9 mouse cellular contexts compared by ENCODE assay signal in the genomic region with DNA sequence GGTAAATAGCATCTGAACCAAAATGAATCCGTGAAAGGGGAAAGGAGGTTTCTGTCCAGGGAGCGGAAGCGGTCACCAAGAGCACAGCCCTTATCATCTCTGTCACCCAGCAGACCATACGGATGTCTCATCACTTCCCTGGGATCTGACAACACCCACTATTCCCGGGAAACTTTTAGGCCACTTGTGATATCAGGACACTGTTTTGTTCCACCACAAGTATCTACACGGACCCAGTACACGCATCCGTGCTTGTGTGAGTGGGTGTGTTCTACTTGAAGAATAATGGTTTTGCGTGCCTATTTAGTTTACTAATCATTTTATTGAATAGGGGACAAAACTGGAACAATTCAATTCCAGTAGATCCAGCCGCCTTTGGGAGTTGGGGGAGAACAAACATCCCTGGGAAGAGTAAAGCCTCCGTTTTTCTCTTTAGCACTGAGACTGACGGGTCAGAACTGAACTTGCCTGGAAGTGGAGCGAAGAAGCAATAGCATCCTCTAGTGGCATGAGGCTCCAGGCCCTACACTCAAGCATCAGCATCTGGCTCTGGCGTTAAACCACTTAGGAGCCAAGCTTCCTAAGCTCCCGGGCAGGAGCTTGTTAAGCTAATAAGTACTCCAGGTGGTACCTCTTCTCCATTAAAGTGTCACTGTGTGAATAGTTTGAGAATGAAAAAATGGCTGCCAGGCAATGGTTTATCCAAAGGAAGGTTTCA. TPM values are rescaled to one million over a fixed set of nuclear protein-coding genes. Genes with fewer than 3 reads are reported as not detected.
DNase-seq lines count a peak whose midpoint lies in the region; ATAC-seq and TF ChIP-seq lines count a peak whose summit lies in the region.
"Had no signal": no experiment of that assay in that cellular context is flagged by ENCODE, and none has a peak within 500 bp of the region (broad histone marks: within the 10 kb centered on the region; RNA-seq: fewer than 3 reads in every experiment).

No protein-coding gene starts in this region.

- H3K9ac ChIP-seq in forebrain, embryonic 12.5 days, result no peak overlapping the region

- H3K4me2 ChIP-seq in forebrain, embryonic 12.5 days, result no peak overlapping the region

- no peak for TF ChIP-seq POLR2A in testis, adult 2 months (IDR thresholded peaks at IDR 0.05; ENCODE audit: control insufficient read depth, low read depth, low read length)

- H3K9me3 ChIP-seq in forebrain, embryonic 12.5 days, result no peaks in the 10 kb centered on the region

- no peaks in the 10 kb centered on the region for H3K4me1 ChIP-seq in forebrain, embryonic 12.5 days
- no peaks in the 10 kb centered on the region for H3K4me1 ChIP-seq in testis, adult 2 months (ENCODE audit: control insufficient read depth, insufficient read depth, low read length)

- no peaks in the 10 kb centered on the region for H3K27me3 ChIP-seq in forebrain, embryonic 12.5 days
- no peaks in the 10 kb centered on the region for H3K27me3 ChIP-seq in testis, adult 2 months (ENCODE audit: control insufficient read depth, insufficient read depth, low read length)

- no peak overlapping the region for H3K4me3 ChIP-seq in forebrain, embryonic 12.5 days (replicated peaks)
- H3K4me3 ChIP-seq in testis, adult 2 months (ENCODE audit: control insufficient read depth, low read depth, low read length), result no peak overlapping the region
- H3K4me3 ChIP-seq: erythroblast, embryonic 14.5 days had no signal

- peak; percentile 85 for DNase-seq in ES-CJ7 (ENCODE audit: low read depth, low spot score)
- DNase-seq in adrenal gland, postnatal 10 days, result peak; percentile 15
- peak; percentile 4 for DNase-seq in heart, postnatal 25 days (ENCODE audit: low spot score)
- DNase-seq in layer of hippocampus, adult 9-10 months (ENCODE audit: low spot score), result peak; percentile 53
- peak; percentile 49 for DNase-seq in lung, postnatal 36 days
- no peak for DNase-seq in adipocyte (ENCODE audit: low spot score)

- H3K27ac ChIP-seq in forebrain, embryonic 12.5 days, result no peak overlapping the region
- no peak overlapping the region for H3K27ac ChIP-seq in testis, adult 2 months (ENCODE audit: control insufficient read depth, insufficient read depth, low read depth, low read length)

- ATAC-seq in forebrain, embryonic 12.5 days (ENCODE audit: low FRiP score), result peak; percentile 58; the same call in 1 of the 2 replicates

- intact Hi-C loops in heart, postnatal 25 days (cut with DNase I), result no loop called here

- WGBS in forebrain, embryonic 12.5 days, result 58% methylated on average over 15 of the region's 15 CpGs

- no peaks in the 10 kb centered on the region for H3K36me3 ChIP-seq in forebrain, embryonic 12.5 days (replicated peaks)
- no peaks in the 10 kb centered on the region for H3K36me3 ChIP-seq in testis, adult 2 months (ENCODE audit: control insufficient read depth, insufficient read depth, low read length)

- TF ChIP-seq CTCF in testis, adult 2 months (IDR thresholded peaks at IDR 0.05; ENCODE audit: control insufficient read depth, insufficient read depth, insufficient replicate concordance, low read depth, low read length), result peak; percentile 64; the same call in 1 of the 2 replicates

RNA-seq across cellular contexts. Expression of gene C7, which starts 5.4 kb away (rescaled TPM):
- total RNA-seq in adrenal gland, postnatal 10 days (2021), result 1 to 10 TPM; 6.4 to 6.6 TPM
- polyA plus RNA-seq in forebrain, embryonic 12.5 days (2016; fragmentation: Nextera tagmentation; extraction: Ambion mirVana), result not detected in 2 replicates
- total RNA-seq in heart, postnatal 25 days (2021), result 1 to 10 TPM; 1.6 to 2.3 TPM
- 13.4 and 18.0 TPM in 2 replicates for polyA plus RNA-seq in testis, adult 2 months (2012; rRNA removed)
- polyA plus RNA-seq: erythroblast, embryonic 14.5 days had no signal

RNA-seq across cellular contexts. Expression of gene Card6, which starts 39.4 kb away (rescaled TPM):
- total RNA-seq in adrenal gland, postnatal 10 days (2021), result 1 to 10 TPM; 9.3 TPM
- 0.45 and 1.1 TPM in 2 replicates for polyA plus RNA-seq in forebrain, embryonic 12.5 days (2016; fragmentation: Nextera tagmentation; extraction: Ambion mirVana)
- 1 to 10 TPM; 6.8 to 7.0 TPM for total RNA-seq in heart, postnatal 25 days (2021)
- polyA plus RNA-seq in testis, adult 2 months (2012; rRNA removed), result 4.2 and 4.8 TPM in 2 replicates

RNA-seq across cellular contexts. Expression of gene Rpl37, which starts 47.5 kb away (rescaled TPM):
- 100 to 1,000 TPM; 429 to 446 TPM for total RNA-seq in adrenal gland, postnatal 10 days (2021)
- 475 and 476 TPM in 2 replicates for polyA plus RNA-seq in forebrain, embryonic 12.5 days (2016; fragmentation: Nextera tagmentation; extraction: Ambion mirVana)
- 100 to 1,000 TPM; 178 to 197 TPM for total RNA-seq in heart, postnatal 25 days (2021)
- polyA plus RNA-seq in testis, adult 2 months (2012; rRNA removed), result 559 and 603 TPM in 2 replicates
